Mouse (Mus musculus) kidney, embryonic 16.5 days (tissue): ENCODE measurements around the gene Adgb. TPM values are rescaled to one million over a fixed set of nuclear protein-coding genes. Genes with fewer than 3 reads are reported as not detected.
A peak's percentile ranks its signal among the peaks of the same experiment; 100 is the strongest.

Source experiments
- ATAC-seq: fragments of 200-750 bp; cut with Nextera tagmentation; 2 replicates; pipeline ENCODE4 v1.8.0; 2017; ENCODE audit warnings: moderate TSS enrichment; ENCODE audit not compliant: low FRiP score, low TSS enrichment
- H3K27ac ChIP-seq: fragments of 300-500 bp; sonication (generic); 2 replicates; pipeline ENCODE4 v1.5.1; 2014; ENCODE audit warnings: low read length
- H3K27me3 ChIP-seq: fragments of 300-500 bp; sonication (generic); 2 replicates; pipeline ENCODE4 v1.6.1; 2014; ENCODE audit warnings: low read length, control low read depth, mixed read lengths; ENCODE audit not compliant: insufficient read depth
- H3K36me3 ChIP-seq: fragments of 300-500 bp; sonication (generic); 2 replicates; pipeline ENCODE4 v1.6.1; 2014; ENCODE audit warnings: low read length, control low read depth, mixed read lengths; ENCODE audit not compliant: insufficient read depth
- H3K4me1 ChIP-seq: fragments of 300-500 bp; sonication (generic); 2 replicates; pipeline ENCODE4 v1.6.1; 2014; ENCODE audit warnings: low read length, control low read depth, mixed read lengths; ENCODE audit not compliant: insufficient read depth
- H3K4me2 ChIP-seq: fragments of 300-500 bp; sonication (generic); replicated peaks from 2 replicates; pipeline ENCODE4 v1.6.1; 2014; ENCODE audit warnings: low read depth, low read length
- H3K4me3 ChIP-seq: fragments of 300-500 bp; sonication (generic); 2 replicates; pipeline ENCODE4 v1.5.1; 2014; ENCODE audit warnings: mild to moderate bottlenecking, low read length
- H3K9ac ChIP-seq: fragments of 300-500 bp; sonication (generic); replicated peaks from 2 replicates; pipeline ENCODE4 v1.6.1; 2014; ENCODE audit warnings: low read length
- H3K9me3 ChIP-seq: fragments of 300-500 bp; sonication (generic); 2 replicates; pipeline ENCODE4 v1.6.1; 2016; ENCODE audit warnings: low read length, control low read depth
- WGBS: fragments of 180-500 bp; shearing (Covaris S2); extraction: QIAGEN DNeasy Blood & Tissue Kit; methylation state at CpG from one replicate; pipeline ENCODE4 v1.1.7; 2014; 5-methylcytosine and 5-hydroxymethylcytosine counted together
- polyA plus RNA-seq: library from polyadenylated mRNA; unstranded; fragments of >200 nt; fragmentation: Nextera tagmentation; extraction: Ambion mirVana; gene quantifications from 2 replicates; pipeline ENCODE4 v1.2.1, GENCODE M21; 2015

Adgb gene
- polyA plus RNA-seq, 1 experiment from 2014 or later = 0.34 TPM

GRCm38 (mm10) chr10:10318086-10318485 is 154.0 kb downstream of the Adgb start:
- Histone ChIP-seq H3K27me3 (peaks cover 13% of the 10 kb centered on the region), H3K36me3 (no peaks in the 10 kb centered on the region), H3K4me3 (no peak overlapping the region), H3K9ac (no peak overlapping the region), H3K4me1 (0 out of 2 replicates have a peak, but pooled peaks cover 5% of the 10 kb centered on the region), H3K27ac (no peak overlapping the region), H3K9me3 (no peaks in the 10 kb centered on the region), H3K4me2 (no peak overlapping the region)
- ATAC-seq = no peak
- WGBS = 74% methylated on average over 3 of the region's 3 CpGs

- Histone ChIP-seq H3K27me3 (peaks cover 11% of the 10 kb centered on the region), H3K4me2 (no peak overlapping the region), H3K9ac (no peak overlapping the region), H3K9me3 (no peaks in the 10 kb centered on the region), H3K4me3 (no peak overlapping the region), H3K4me1 (no peaks in the 10 kb centered on the region), H3K27ac (no peak overlapping the region), H3K36me3 (no peaks in the 10 kb centered on the region)
- WGBS = 84% methylated on average over 2 of the region's 2 CpGs
- ATAC-seq = no peak
Observed at GRCm38 (mm10) chr10:10315631-10316030, 156.5 kb downstream of the Adgb start.

- WGBS = 74% methylated on average over 5 of the region's 5 CpGs
Observed at GRCm38 (mm10) chr10:10314521-10314920, 157.6 kb downstream of the Adgb start.

GRCm38 (mm10) chr10:10309877-10310426 is 162.2 kb downstream of the Adgb start:
- H3K9ac ChIP-seq = no peak overlapping the region
- H3K9me3 ChIP-seq = no peaks in the 10 kb centered on the region
- 0 out of 2 replicates have a peak, but pooled peaks cover 9% of the 10 kb centered on the region for H3K4me1 ChIP-seq
- H3K4me2 ChIP-seq = no peak overlapping the region
- no peak overlapping the region for H3K4me3 ChIP-seq
- peaks cover 33% of the 10 kb centered on the region for H3K27me3 ChIP-seq
- WGBS = 27% methylated on average over 8 of the region's 8 CpGs
- H3K27ac ChIP-seq = no peak overlapping the region
- peak; percentile 85 for ATAC-seq
- H3K36me3 ChIP-seq = no peaks in the 10 kb centered on the region

More at GRCm38 (mm10) chr10:10314521-10314920, 157.6 kb downstream of the Adgb start:
- no peak for ATAC-seq
- Histone ChIP-seq H3K4me1 (0 out of 2 replicates have a peak, but pooled peaks cover 9% of the 10 kb centered on the region), H3K36me3 (no peaks in the 10 kb centered on the region), H3K4me3 (no peak overlapping the region), H3K4me2 (no peak overlapping the region), H3K27ac (no peak overlapping the region), H3K27me3 (peaks cover 13% of the 10 kb centered on the region), H3K9me3 (no peaks in the 10 kb centered on the region), H3K9ac (no peak overlapping the region)

- WGBS = 80% methylated on average over 4 of the region's 4 CpGs
- Histone ChIP-seq H3K4me1 (0 out of 2 replicates have a peak, but pooled peaks cover 9% of the 10 kb centered on the region), H3K9ac (no peak overlapping the region), H3K9me3 (no peaks in the 10 kb centered on the region), H3K27ac (no peak overlapping the region), H3K4me3 (no peak overlapping the region), H3K27me3 (peaks cover 33% of the 10 kb centered on the region), H3K4me2 (no peak overlapping the region), H3K36me3 (no peaks in the 10 kb centered on the region)
- no peak for ATAC-seq
Observed at GRCm38 (mm10) chr10:10309056-10309455, 163.1 kb downstream of the Adgb start.

- no peak overlapping the region for H3K27ac ChIP-seq
- H3K9me3 ChIP-seq = no peaks in the 10 kb centered on the region
- 71% methylated on average over 5 of the region's 5 CpGs for WGBS
- no peak overlapping the region for H3K4me2 ChIP-seq
- no peaks in the 10 kb centered on the region for H3K36me3 ChIP-seq
- H3K4me1 ChIP-seq = 0 out of 2 replicates have a peak, but pooled peaks cover 9% of the 10 kb centered on the region
- no peak overlapping the region for H3K9ac ChIP-seq
- no peak overlapping the region for H3K4me3 ChIP-seq
- H3K27me3 ChIP-seq = peaks cover 38% of the 10 kb centered on the region
- ATAC-seq = no peak
Observed at GRCm38 (mm10) chr10:10307384-10307783, 164.7 kb downstream of the Adgb start.

GRCm38 (mm10) chr10:10304370-10304769 is 167.8 kb downstream of the Adgb start:
- ATAC-seq = no peak
- Histone ChIP-seq H3K27ac (no peak overlapping the region), H3K9ac (no peak overlapping the region), H3K4me2 (no peak overlapping the region), H3K36me3 (no peaks in the 10 kb centered on the region), H3K4me1 (peaks cover 22% of the 10 kb centered on the region), H3K4me3 (no peak overlapping the region), H3K9me3 (no peaks in the 10 kb centered on the region), H3K27me3 (peaks cover 35% of the 10 kb centered on the region)
- 72% methylated on average over 4 of the region's 4 CpGs for WGBS

GRCm38 (mm10) chr10:10301692-10302091 is 170.4 kb downstream of the Adgb start:
- no peak overlapping the region for H3K4me2 ChIP-seq
- H3K4me3 ChIP-seq = no peak overlapping the region
- peaks cover 29% of the 10 kb centered on the region for H3K27me3 ChIP-seq
- ATAC-seq = no peak
- no peaks in the 10 kb centered on the region for H3K36me3 ChIP-seq
- H3K9ac ChIP-seq = no peak overlapping the region
- 7% methylated on average over 4 of the region's 4 CpGs for WGBS
- H3K27ac ChIP-seq = 0 out of 2 replicates have a peak overlapping the region, but pooled peaks have one; percentile 14
- no peaks in the 10 kb centered on the region for H3K9me3 ChIP-seq
- peaks cover 22% of the 10 kb centered on the region for H3K4me1 ChIP-seq

GRCm38 (mm10) chr10:10300915-10301439 is 171.1 kb downstream of the Adgb start:
- 15% methylated on average over 8 of the region's 8 CpGs for WGBS
- Histone ChIP-seq H3K4me3 (no peak overlapping the region), H3K36me3 (no peaks in the 10 kb centered on the region), H3K4me2 (no peak overlapping the region), H3K4me1 (peaks cover 22% of the 10 kb centered on the region), H3K9me3 (no peaks in the 10 kb centered on the region), H3K27ac (peak overlapping the region; percentile 59), H3K9ac (no peak overlapping the region), H3K27me3 (peaks cover 27% of the 10 kb centered on the region)
- ATAC-seq = peak; percentile 94

GRCm38 (mm10) chr10:10299987-10300386 is 172.1 kb downstream of the Adgb start:
- no peaks in the 10 kb centered on the region for H3K36me3 ChIP-seq
- H3K4me1 ChIP-seq = peaks cover 22% of the 10 kb centered on the region
- no peak overlapping the region for H3K9ac ChIP-seq
- H3K27ac ChIP-seq = no peak overlapping the region
- no peak for ATAC-seq
- WGBS = 78% methylated on average over 4 of the region's 4 CpGs
- H3K27me3 ChIP-seq = peaks cover 27% of the 10 kb centered on the region
- H3K4me3 ChIP-seq = no peak overlapping the region
- no peaks in the 10 kb centered on the region for H3K9me3 ChIP-seq
- no peak overlapping the region for H3K4me2 ChIP-seq
